Mouse (Mus musculus) heart, postnatal 0 days (tissue): Measurements from ENCODE around the gene Lbhd2.

Experiments used
- CTCF ChIP-seq: IDR thresholded peaks from 2 replicates; pipeline ENCODE4 v1.5.1; 2016; ENCODE audit warnings: antibody characterized with exemption, control low read depth, low read depth
- EP300 ChIP-seq: IDR thresholded peaks from 2 replicates; pipeline ENCODE4 v1.6.1; 2016; ENCODE audit warnings: antibody characterized with exemption, low read depth

DNA sequence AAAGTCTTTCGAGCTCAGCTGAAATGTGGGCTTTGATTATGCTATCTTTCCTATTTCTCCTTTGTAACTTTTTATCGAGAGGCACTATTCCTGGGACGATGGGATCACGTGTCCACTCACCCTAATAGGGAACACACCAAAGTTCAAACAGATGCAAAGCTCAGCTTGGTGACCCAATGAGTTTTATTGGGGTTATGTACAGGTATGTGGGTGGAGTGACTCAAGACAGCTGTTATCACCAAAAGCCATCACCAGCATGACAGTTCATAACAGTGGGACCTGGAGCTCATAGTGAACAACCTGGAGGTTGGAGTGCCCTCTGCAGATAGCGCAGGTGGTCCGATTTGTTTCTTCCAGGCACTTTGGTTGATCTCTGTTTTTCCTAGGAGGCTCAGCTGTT is 32.2 kb downstream of the Lbhd2 start:
- TF ChIP-seq CTCF (no peak), EP300 (no peak)
